Mouse (Mus musculus): Measurements from ENCODE around the gene Fmnl3. TPM values are rescaled to one million over a fixed set of nuclear protein-coding genes. Genes with fewer than 3 reads are reported as not detected.

Fmnl3 gene
- total and polyA plus RNA-seq, 3 experiments = 0.04 to 0.06 TPM; not detected in 1

GRCm38 (mm10) chr15:99333676-99334065 is 36.6 kb downstream of the Fmnl3 start:
- no peak overlapping the region for H3K9ac ChIP-seq (ENCODE audit: control insufficient read depth, low read depth, low read length, poor library complexity, severe bottlenecking)
- no peaks in the 10 kb centered on the region; a peak in 1 of 4 replicates for H3K27me3 ChIP-seq (ENCODE audit: control insufficient read depth in 1 of 2, insufficient read depth in 2 of 2, low read length in 2 of 2)
- no peak overlapping the region for H3K4me3 ChIP-seq (ENCODE audit: control insufficient read depth in 1 of 2, insufficient read depth in 1 of 2, low read depth in 2 of 2, low read length in 2 of 2)
- H3K9me3 ChIP-seq (replicated peaks; ENCODE audit: insufficient read depth, low read length) = no peaks in the 10 kb centered on the region
- H3K27ac ChIP-seq (ENCODE audit: control insufficient read depth, low read depth, low read length) = peak overlapping the region; percentile 24; the same call in 1 of the 2 replicates
- TF ChIP-seq NRF1 (IDR thresholded peaks at IDR 0.05; ENCODE audit: insufficient read depth, low read depth, low read length, poor library complexity, severe bottlenecking) = no peak
- peaks cover 9 to 35% of the 10 kb centered on the region in 2 experiments for H3K4me1 ChIP-seq (ENCODE audit: control insufficient read depth in 1 of 2, insufficient read depth in 2 of 2, low read length in 2 of 2)
- no peak for DNase-seq (ENCODE audit: low read depth, low spot score)
- no peaks in the 10 kb centered on the region for H3K79me2 ChIP-seq (ENCODE audit: control insufficient read depth, insufficient read depth, low read length, poor library complexity)
- peaks cover 0 to 25% of the 10 kb centered on the region in 2 experiments; a peak in 2 of 4 replicates for H3K36me3 ChIP-seq (ENCODE audit: control insufficient read depth in 1 of 2, insufficient read depth in 2 of 2, low read length in 2 of 2)

GRCm38 (mm10) chr15:99332921-99333675 is 37.2 kb downstream of the Fmnl3 start:
- Histone ChIP-seq H3K9me3 (replicated peaks; ENCODE audit: insufficient read depth, low read length) (no peaks in the 10 kb centered on the region), H3K4me3 (ENCODE audit: control insufficient read depth in 1 of 2, insufficient read depth in 1 of 2, low read depth in 2 of 2, low read length in 2 of 2) (no peak overlapping the region; a peak in 1 of 4 replicates), H3K4me1 (ENCODE audit: control insufficient read depth in 1 of 2, insufficient read depth in 2 of 2, low read length in 2 of 2) (peaks cover 9 to 35% of the 10 kb centered on the region in 2 experiments), H3K79me2 (ENCODE audit: control insufficient read depth, insufficient read depth, low read length, poor library complexity) (no peaks in the 10 kb centered on the region), H3K9ac (ENCODE audit: control insufficient read depth, low read depth, low read length, poor library complexity, severe bottlenecking) (peak overlapping the region; percentile 14), H3K36me3 (ENCODE audit: control insufficient read depth in 1 of 2, insufficient read depth in 2 of 2, low read length in 2 of 2) (peaks cover 0 to 25% of the 10 kb centered on the region in 2 experiments; a peak in 2 of 4 replicates), H3K27me3 (ENCODE audit: control insufficient read depth in 1 of 2, insufficient read depth in 2 of 2, low read length in 2 of 2) (no peaks in the 10 kb centered on the region; a peak in 1 of 4 replicates), H3K27ac (ENCODE audit: control insufficient read depth, low read depth, low read length) (peak overlapping the region; percentile 24)
- DNase-seq (ENCODE audit: low read depth, low spot score) = peak; percentile 93
- TF ChIP-seq NELFE (IDR thresholded peaks at IDR 0.05; ENCODE audit: low read depth, low read length) (no peak), TCF12 (IDR thresholded peaks at IDR 0.05; ENCODE audit: low read depth, low read length) (peak; percentile 55; the same call in 1 of the 2 replicates), CHD1 (IDR thresholded peaks at IDR 0.05; ENCODE audit: low read depth, low read length) (peak; percentile 93; the same call in 1 of the 2 replicates), EP300 (IDR thresholded peaks at IDR 0.05; ENCODE audit: low read depth in 1 of 2, low read length in 2 of 2) (peak; percentile 63 to 76; a peak in 3 of 4 replicates), MEF2A (IDR thresholded peaks at IDR 0.05; ENCODE audit: extremely low read depth, insufficient replicate concordance, low read depth, low read length, poor library complexity, severe bottlenecking) (peak; percentile 97), MXI1 (IDR thresholded peaks at IDR 0.05; ENCODE audit: low read depth, low read length) (peak; percentile 66), MAZ (IDR thresholded peaks at IDR 0.05; ENCODE audit: low read depth, low read length) (peak; percentile 88; the same call in 1 of the 2 replicates), MAFK (IDR thresholded peaks at IDR 0.05; ENCODE audit: borderline replicate concordance, low read depth, low read length) (peak; percentile 69), ELF1 (IDR thresholded peaks at IDR 0.05; ENCODE audit: low read depth, low read length) (peak; percentile 80), POLR2AphosphoS5 (IDR thresholded peaks at IDR 0.05; ENCODE audit: borderline replicate concordance, low read depth, low read length) (no peak), CHD2 (IDR thresholded peaks at IDR 0.05; ENCODE audit: low read length) (peak; percentile 60; the same call in 1 of the 2 replicates), MAX (IDR thresholded peaks at IDR 0.05; ENCODE audit: low read length) (peak; percentile 31; the same call in 1 of the 2 replicates), E2F4 (IDR thresholded peaks at IDR 0.05; ENCODE audit: borderline replicate concordance, low read depth, low read length) (no peak), MYB (IDR thresholded peaks at IDR 0.05; ENCODE audit: low read depth, low read length) (no peak), ETS1 (IDR thresholded peaks at IDR 0.05; ENCODE audit: low read depth, low read length) (peak; percentile 92), RCOR1 (IDR thresholded peaks at IDR 0.05; ENCODE audit: low read depth, low read length) (peak; percentile 43), TBP (IDR thresholded peaks at IDR 0.05; ENCODE audit: low read depth, low read length) (peak; percentile 55; the same call in 1 of the 2 replicates), BHLHE40 (IDR thresholded peaks at IDR 0.05; ENCODE audit: borderline replicate concordance, low read depth, low read length) (peak; percentile 48; the same call in 1 of the 2 replicates), SMC3 (IDR thresholded peaks at IDR 0.05; ENCODE audit: low read depth, low read length) (no peak), HCFC1 (IDR thresholded peaks at IDR 0.05; ENCODE audit: low read depth, low read length) (peak; percentile 76), SIN3A (IDR thresholded peaks at IDR 0.05; ENCODE audit: low read length) (peak; percentile 85), POLR2A (IDR thresholded peaks at IDR 0.05; ENCODE audit: control insufficient read depth in 1 of 2, insufficient read depth in 1 of 2, low read depth in 1 of 2, low read length in 2 of 2, poor library complexity in 1 of 2) (peak in 1 of 2 experiments; percentile 38; a peak in 1 of 4 replicates)
